Mouse (Mus musculus) spleen, embryonic (tissue): ENCODE measurements around the gene Tef.

Experiments
- CTCF ChIA-PET: fragments of 350-600 bp; sonication (Branson Sonifier 250); formaldehyde crosslinking; loops from one replicate; lab custom pipeline; 2022; lab: Charles Lee

The Tef gene

GRCm38 (mm10) chr15:81798421-81798820 lies 3.8 kb upstream of the Tef start:
- CTCF ChIA-PET: no interaction called here

GRCm38 (mm10) chr15:81800391-81800790 lies 1.8 kb upstream of the Tef start:
- CTCF ChIA-PET: interaction anchor here (0.7 kb wide), 1 partner anchor 410 kb away, joined by 3 read pairs; no protein-coding TSS in a partner anchor

DNA sequence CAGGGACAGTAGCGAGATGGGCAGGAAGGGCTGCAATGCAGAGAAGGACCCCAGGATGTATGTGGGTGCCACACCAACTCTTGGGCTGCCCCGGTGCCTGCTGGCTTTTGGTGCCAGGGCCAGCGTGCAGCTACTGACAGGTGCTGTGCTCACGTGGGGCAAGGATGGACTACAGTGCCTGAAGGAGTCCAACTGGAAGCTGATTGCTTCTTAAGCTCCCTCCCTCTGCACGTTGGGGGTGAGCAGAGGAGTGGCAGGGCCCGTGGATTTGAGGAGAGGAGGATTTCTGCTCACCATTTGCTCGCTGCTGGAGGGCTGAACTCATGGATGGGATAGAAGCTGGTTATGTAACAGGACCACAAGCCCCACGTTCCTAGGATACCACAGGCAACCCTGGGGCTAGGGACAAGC lies 725 bp downstream of the Tef start:
- CTCF ChIA-PET: interaction anchor here (0.7 kb wide), 1 partner anchor 9 kb away, joined by 3 read pairs; no protein-coding TSS in a partner anchor

DNA sequence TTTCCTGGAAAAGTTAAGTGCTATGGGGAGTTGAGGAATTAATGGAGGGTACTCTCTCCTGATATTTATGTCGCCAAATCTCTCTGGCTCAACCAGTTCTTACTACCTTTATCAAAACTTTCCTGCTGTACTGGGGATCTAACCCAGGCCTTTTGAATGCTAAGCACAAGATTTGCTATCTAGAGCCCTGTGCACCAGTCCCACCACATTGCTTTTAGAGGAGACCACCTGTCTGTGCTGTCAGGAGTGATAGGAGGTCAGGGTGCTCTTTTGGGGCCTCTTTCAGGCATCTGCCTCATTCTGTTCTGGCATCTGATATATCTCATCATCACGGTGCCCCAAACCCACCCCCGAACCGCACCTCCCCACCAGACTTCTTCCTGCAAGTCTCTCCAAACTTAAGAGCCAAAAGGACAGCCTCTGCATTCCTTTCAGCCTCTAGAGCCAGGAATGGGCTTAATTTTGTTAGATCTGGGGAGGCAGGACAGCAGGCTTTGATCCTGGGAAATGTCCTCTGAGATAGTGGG lies 1.3 kb downstream of the Tef start:
- CTCF ChIA-PET: no interaction called here

- CTCF ChIA-PET: no interaction called here
Measured at GRCm38 (mm10) chr15:81804172-81804571, 2.0 kb downstream of the Tef start.

GRCm38 (mm10) chr15:81804883-81805282 lies 2.7 kb downstream of the Tef start:
- CTCF ChIA-PET: no interaction called here

DNA sequence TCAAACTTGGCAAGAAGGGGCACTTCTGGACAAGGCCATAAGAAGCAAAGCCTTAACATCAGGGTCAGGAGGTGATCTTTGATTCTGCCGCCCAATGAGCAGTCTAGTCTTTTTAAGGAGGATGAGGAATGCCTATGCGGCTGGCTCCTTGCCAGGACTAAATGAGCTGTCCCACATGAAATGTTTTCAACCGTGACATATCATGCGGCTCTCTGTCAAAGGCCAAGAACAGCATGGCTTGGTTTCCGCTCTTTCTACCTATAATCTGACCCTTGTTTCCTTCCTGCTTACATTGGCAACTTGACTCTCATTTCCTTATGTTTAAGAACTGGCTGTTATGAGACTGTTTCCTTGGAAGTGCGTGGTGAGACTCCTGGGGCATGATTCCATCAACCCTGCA lies 3.4 kb downstream of the Tef start:
- CTCF ChIA-PET: no interaction called here

DNA sequence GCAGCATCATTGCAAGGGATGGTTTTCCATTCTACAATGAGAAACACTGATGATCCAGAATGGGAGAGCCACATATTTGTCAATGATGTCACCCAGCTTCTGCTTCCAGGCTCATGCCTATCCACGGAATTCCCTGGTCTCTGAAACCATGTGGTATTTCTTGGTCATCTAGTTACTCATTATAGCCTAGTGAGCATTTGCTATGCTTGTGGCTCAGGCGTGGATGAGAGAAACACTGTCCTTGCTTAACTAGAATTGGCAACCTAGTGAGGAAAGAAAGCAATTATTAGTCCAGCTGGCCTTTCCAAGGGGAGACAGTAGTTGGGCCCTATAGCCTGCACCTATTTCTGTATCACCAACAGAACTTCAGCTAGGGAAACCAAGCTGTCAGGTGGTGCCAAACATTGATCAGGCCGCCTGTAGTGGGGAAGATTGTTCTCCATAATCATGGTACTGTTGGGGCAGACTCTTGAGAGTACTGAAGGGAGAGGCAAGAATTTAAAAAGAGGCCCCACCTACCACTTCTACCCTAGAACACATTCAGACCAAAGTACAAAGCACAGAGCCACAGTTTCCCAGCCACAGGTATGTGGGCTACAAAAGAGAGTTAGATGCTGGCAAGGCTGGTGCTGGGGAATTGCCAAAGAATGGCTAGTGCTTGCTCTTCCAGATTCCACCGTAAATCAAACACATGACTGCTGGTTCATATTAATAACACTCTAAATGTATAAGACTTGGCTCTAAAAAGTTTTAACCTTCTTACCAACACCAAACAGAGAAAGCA lies 4.6 kb downstream of the Tef start:
- CTCF ChIA-PET: no interaction called here

DNA sequence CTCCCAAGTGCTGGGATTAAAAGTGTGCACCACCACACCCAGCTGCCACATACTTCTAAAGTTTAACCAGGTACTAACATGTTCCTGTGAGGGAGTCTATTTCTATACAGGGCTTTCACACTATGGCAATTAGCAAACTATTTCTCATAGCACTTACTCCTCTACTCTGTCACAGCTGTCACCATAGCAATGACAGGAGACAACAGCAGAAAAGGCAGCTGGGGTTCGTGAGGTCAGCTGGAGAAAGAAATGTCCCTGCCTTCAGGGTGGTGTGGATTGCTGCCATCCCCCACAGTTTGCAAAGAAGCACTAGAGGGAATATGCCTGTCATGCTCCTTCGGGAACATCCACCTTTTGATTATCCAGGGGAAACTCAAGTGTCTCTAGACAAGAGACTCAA lies 6.6 kb downstream of the Tef start:
- CTCF ChIA-PET: no interaction called here

- CTCF ChIA-PET: interaction anchor here (0.6 kb wide), 1 partner anchor 22 kb away, joined by 6 read pairs; no protein-coding TSS in a partner anchor
Measured at GRCm38 (mm10) chr15:81809550-81809949, 7.3 kb downstream of the Tef start.

DNA sequence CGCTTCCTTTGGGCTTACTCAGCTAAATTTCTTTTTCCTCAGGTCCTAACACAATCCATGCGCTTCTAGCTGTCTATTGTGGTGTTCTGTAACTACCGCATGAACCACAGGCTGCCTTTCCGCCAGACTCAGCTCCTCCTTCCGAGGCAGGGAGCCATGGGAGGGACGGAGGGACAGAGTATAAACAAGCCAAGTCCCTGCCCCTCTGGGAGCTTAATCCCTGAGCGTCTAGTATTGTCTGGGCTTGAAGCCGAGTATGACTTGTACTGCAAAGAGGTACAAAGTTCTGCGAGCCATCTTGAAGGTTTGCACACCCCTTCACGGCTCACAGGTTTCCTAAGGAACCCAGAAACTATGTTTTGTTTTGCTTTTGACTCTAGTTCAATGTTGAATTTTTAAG lies 7.9 kb downstream of the Tef start:
- CTCF ChIA-PET: interaction anchor here (0.6 kb wide), 1 partner anchor 21 kb away, joined by 6 read pairs; no protein-coding TSS in a partner anchor

- CTCF ChIA-PET: interaction anchor here (0.5 to 1.0 kb wide), 2 partner anchors 8 to 89 kb away, joined by 3 to 4 read pairs; no protein-coding TSS in a partner anchor
Measured at GRCm38 (mm10) chr15:81810671-81811598, 8.7 kb downstream of the Tef start.

GRCm38 (mm10) chr15:81811599-81811996 lies 9.4 kb downstream of the Tef start:
- CTCF ChIA-PET: interaction anchor here (1.0 kb wide), 1 partner anchor 9 kb away, joined by 3 read pairs; no protein-coding TSS in a partner anchor

DNA sequence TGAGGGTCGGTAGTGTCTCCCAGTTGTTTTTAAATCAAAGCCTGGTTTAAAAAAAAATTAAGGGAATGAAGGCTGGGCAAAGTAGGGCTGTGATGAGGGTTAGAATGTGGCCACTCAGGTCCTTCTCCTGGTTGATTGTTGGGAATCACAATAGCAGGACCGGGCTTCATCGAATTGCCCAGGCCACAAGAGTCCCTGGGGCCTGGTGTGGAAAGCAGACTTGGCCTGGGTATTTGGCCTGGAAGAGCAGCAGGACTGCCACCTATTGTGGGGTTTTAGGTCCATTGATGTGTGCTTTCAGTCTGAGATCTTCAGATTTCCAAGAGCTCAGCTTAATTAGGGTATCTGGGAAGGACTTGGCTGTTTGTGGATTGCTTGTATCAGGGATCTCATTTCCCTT lies 10.1 kb downstream of the Tef start:
- CTCF ChIA-PET: no interaction called here

GRCm38 (mm10) chr15:81812696-81813631 lies 10.7 kb downstream of the Tef start:
- CTCF ChIA-PET: no interaction called here

GRCm38 (mm10) chr15:81813986-81814705 lies 11.9 kb downstream of the Tef start:
- CTCF ChIA-PET: interaction anchor here (0.6 kb wide), 1 partner anchor 16 kb away, joined by 5 read pairs; no protein-coding TSS in a partner anchor

GRCm38 (mm10) chr15:81814716-81815370 lies 12.6 kb downstream of the Tef start:
- CTCF ChIA-PET: no interaction called here

- CTCF ChIA-PET: no interaction called here
Measured at GRCm38 (mm10) chr15:81818404-81818803, 16.2 kb downstream of the Tef start.

GRCm38 (mm10) chr15:81822631-81823030 lies 20.4 kb downstream of the Tef start:
- CTCF ChIA-PET: no interaction called here
